Comparison of ENCODE assay signal across 8 mouse cellular contexts in the genomic region with DNA sequence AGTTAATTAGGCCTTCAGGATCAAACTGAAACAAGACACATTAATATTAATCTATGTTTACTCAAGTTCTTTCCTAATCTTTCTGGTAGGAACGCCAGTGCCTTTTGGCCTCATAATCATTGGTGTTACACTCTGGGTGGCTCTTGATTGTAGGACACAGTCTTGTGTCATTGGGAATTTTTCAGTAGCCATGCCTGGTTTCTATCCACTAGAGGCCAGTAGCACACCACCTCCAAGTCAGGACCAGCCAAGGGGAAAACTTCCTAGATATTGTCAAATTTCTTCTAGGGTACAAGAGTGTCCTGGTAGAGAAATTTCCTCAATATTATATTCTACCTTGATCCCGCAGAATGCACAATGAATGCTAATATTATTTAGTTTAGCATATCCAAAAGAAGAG.
A peak's percentile ranks its signal among the peaks of the same experiment; 100 is the strongest.
DNase-seq lines count a peak whose midpoint lies in the region; ATAC-seq and TF ChIP-seq lines count a peak whose summit lies in the region.

No protein-coding gene starts in this region.

- ATAC-seq in liver, embryonic 11.5 days (replicated peaks; ENCODE audit: low FRiP score) = no peak
- peak; percentile 87 for ATAC-seq in midbrain, embryonic 16.5 days

- H3K4me3 ChIP-seq in liver, adult 2 months (ENCODE audit: insufficient read depth, low read depth, low read length) = no peak overlapping the region
- H3K4me3 ChIP-seq in liver, embryonic 11.5 days (ENCODE audit: low read depth, low read length) = no peak overlapping the region
- no peak overlapping the region for H3K4me3 ChIP-seq in MEL (ENCODE audit: control insufficient read depth in 1 of 2, insufficient read depth in 1 of 2, low read depth in 2 of 2, low read length in 2 of 2)
- no peak overlapping the region for H3K4me3 ChIP-seq in midbrain, embryonic 16.5 days (ENCODE audit: low read depth, low read length)

- no peak overlapping the region for H3K9ac ChIP-seq in liver, adult 2 months (ENCODE audit: low read depth, low read length)
- no peak overlapping the region for H3K9ac ChIP-seq in liver, embryonic 11.5 days (ENCODE audit: low read depth, low read length)
- H3K9ac ChIP-seq in MEL (ENCODE audit: control insufficient read depth, low read depth, low read length, poor library complexity, severe bottlenecking) = no peak overlapping the region
- no peak overlapping the region for H3K9ac ChIP-seq in midbrain, embryonic 16.5 days (ENCODE audit: low read depth, low read length)

- TF ChIP-seq RAD21 in MEL (IDR thresholded peaks at IDR 0.05; ENCODE audit: low read depth, low read length) = peak; percentile 89

- intact Hi-C loops in heart, postnatal 10 days (cut with DNase I) = loop anchor here (1.0 to 5.0 kb wide), 3 partner anchors 145 to 343 kb away; no protein-coding TSS in a partner anchor

- H3K9me3 ChIP-seq in liver, embryonic 11.5 days (ENCODE audit: control insufficient read depth, low read length) = no peaks in the 10 kb centered on the region
- H3K9me3 ChIP-seq in MEL (replicated peaks; ENCODE audit: insufficient read depth, low read length) = no peaks in the 10 kb centered on the region
- H3K9me3 ChIP-seq in midbrain, embryonic 16.5 days (replicated peaks; ENCODE audit: control insufficient read depth, low read length, poor library complexity, severe bottlenecking) = no peaks in the 10 kb centered on the region

- TF ChIP-seq EP300 in MEL (IDR thresholded peaks at IDR 0.05; ENCODE audit: low read depth in 1 of 2, low read length in 2 of 2) = no peak

- TF ChIP-seq CTCF in liver, adult 2 months (IDR thresholded peaks at IDR 0.05; ENCODE audit: low read depth, low read length) = peak; percentile 63
- TF ChIP-seq CTCF in MEL (IDR thresholded peaks at IDR 0.05 in 2 of 3, conservative IDR thresholded peaks at IDR 0.05 in 1 of 3; ENCODE audit: control insufficient read depth in 1 of 3, insufficient read depth in 1 of 3, low read depth in 2 of 3, low read length in 3 of 3, poor library complexity in 1 of 3, severe bottlenecking in 1 of 3) = peak; percentile 44 to 84 (median 63); a peak in 5 of 6 replicates

- peaks cover 11% of the 10 kb centered on the region; the same call in 1 of the 2 replicates for H3K36me3 ChIP-seq in liver, adult 2 months (ENCODE audit: control insufficient read depth, insufficient read depth, low read length)
- H3K36me3 ChIP-seq in liver, embryonic 11.5 days (ENCODE audit: control insufficient read depth, insufficient read depth, low read length) = no peaks in the 10 kb centered on the region
- H3K36me3 ChIP-seq in MEL (ENCODE audit: control insufficient read depth in 1 of 2, insufficient read depth in 2 of 2, low read length in 2 of 2) = no peaks in the 10 kb centered on the region
- no peaks in the 10 kb centered on the region for H3K36me3 ChIP-seq in midbrain, embryonic 16.5 days (ENCODE audit: control insufficient read depth, insufficient read depth, low read length)

- H3K27me3 ChIP-seq in liver, adult 2 months (ENCODE audit: control insufficient read depth, insufficient read depth, low read length) = no peaks in the 10 kb centered on the region
- no peaks in the 10 kb centered on the region for H3K27me3 ChIP-seq in liver, embryonic 11.5 days (replicated peaks; ENCODE audit: control insufficient read depth, insufficient read depth, low read length)
- no peaks in the 10 kb centered on the region; a peak in 1 of 4 replicates for H3K27me3 ChIP-seq in MEL (ENCODE audit: control insufficient read depth in 1 of 2, insufficient read depth in 2 of 2, low read length in 2 of 2)
- H3K27me3 ChIP-seq in midbrain, embryonic 16.5 days (ENCODE audit: control insufficient read depth, insufficient read depth, low read depth, low read length) = no peaks in the 10 kb centered on the region

- no peak for TF ChIP-seq POLR2A in liver, adult 2 months (IDR thresholded peaks at IDR 0.05; ENCODE audit: extremely low read depth, insufficient read depth, low read length)
- TF ChIP-seq POLR2A in MEL (IDR thresholded peaks at IDR 0.05; ENCODE audit: control insufficient read depth in 1 of 2, insufficient read depth in 1 of 2, low read depth in 1 of 2, low read length in 2 of 2, poor library complexity in 1 of 2) = no peak

- peak; percentile 55 for DNase-seq in liver, adult 2 months (ENCODE audit: extremely low read depth, low read depth, low spot score)
- no peak for DNase-seq in liver, embryonic 11.5 days (ENCODE audit: low spot score)
- peak; percentile 51 for DNase-seq in MEL (ENCODE audit: low read depth, low spot score)
- peak; percentile 63 for DNase-seq in cerebellum, adult 8-10 months
- DNase-seq in heart, postnatal 10 days = peak; percentile 54 to 62
- peak; percentile 18 to 24 for DNase-seq in layer of hippocampus, postnatal 36 days
- no peak for DNase-seq in spleen, postnatal 10 days (ENCODE audit: low spot score in 2 of 2)

- H3K27ac ChIP-seq in liver, adult 2 months (replicated peaks; ENCODE audit: insufficient read depth, low read depth, low read length) = no peak overlapping the region
- no peak overlapping the region for H3K27ac ChIP-seq in liver, embryonic 11.5 days (ENCODE audit: low read depth, low read length)
- no peak overlapping the region for H3K27ac ChIP-seq in MEL (ENCODE audit: control insufficient read depth, low read depth, low read length)
- no peak overlapping the region for H3K27ac ChIP-seq in midbrain, embryonic 16.5 days (ENCODE audit: low read length)

- H3K79me2 ChIP-seq in liver, adult 2 months (ENCODE audit: control insufficient read depth, insufficient read depth, low read length) = no peaks in the 10 kb centered on the region
- no peaks in the 10 kb centered on the region for H3K79me2 ChIP-seq in MEL (ENCODE audit: control insufficient read depth, insufficient read depth, low read length, poor library complexity)

- WGBS in liver, adult 2 months = 30% methylated on average over 2 of the region's 2 CpGs
- 52% methylated on average over 2 of the region's 2 CpGs for WGBS in liver, embryonic 11.5 days
- WGBS in midbrain, embryonic 16.5 days = 51% methylated on average over 2 of the region's 2 CpGs

- H3K4me1 ChIP-seq in liver, adult 2 months (ENCODE audit: control insufficient read depth, insufficient read depth, low read length) = no peaks in the 10 kb centered on the region
- no peaks in the 10 kb centered on the region for H3K4me1 ChIP-seq in liver, embryonic 11.5 days (replicated peaks; ENCODE audit: control insufficient read depth, insufficient read depth, low read length)
- H3K4me1 ChIP-seq in MEL (ENCODE audit: control insufficient read depth in 1 of 2, insufficient read depth in 2 of 2, low read length in 2 of 2) = no peaks in the 10 kb centered on the region
- no peaks in the 10 kb centered on the region for H3K4me1 ChIP-seq in midbrain, embryonic 16.5 days (ENCODE audit: control insufficient read depth, insufficient read depth, low read length)

- no peak overlapping the region for H3K4me2 ChIP-seq in liver, embryonic 11.5 days
- no peak overlapping the region for H3K4me2 ChIP-seq in midbrain, embryonic 16.5 days (ENCODE audit: low read length)

TF ChIP-seq in MEL, 35 proteins besides CTCF, POLR2A, EP300 and RAD21:
- peak; percentile 80 for TF ChIP-seq SMC3 (IDR thresholded peaks at IDR 0.05; ENCODE audit: low read depth, low read length)
- no peak for TF ChIP-seq TCF12 (IDR thresholded peaks at IDR 0.05; ENCODE audit: low read depth, low read length)
- peak; percentile 85 for TF ChIP-seq ZC3H11A (IDR thresholded peaks at IDR 0.05; ENCODE audit: low read depth, low read length)

Comparison
In these comparisons a context has a peak if more than half of its experiments do, and no peak if none do; other contexts are left out.
1. DNase-seq: peak in liver, adult 2 months (single experiment), MEL (single experiment), cerebellum, adult 8-10 months (single experiment), heart, postnatal 10 days (2 of 2) and layer of hippocampus, postnatal 36 days (2 of 2); none in liver, embryonic 11.5 days (single experiment) and spleen, postnatal 10 days (0 of 2).